Mouse (Mus musculus) CD4-positive naive resting alpha-beta T cell, adult 57 days (primary cell): ENCODE data around the gene Krt9. TPM values are rescaled to one million over a fixed set of nuclear protein-coding genes. Genes with fewer than 3 reads are reported as not detected.

Source experiments
- total RNA-seq: library from RNA; stranded (reverse); gene quantifications from one replicate; pipeline ENCODE4 v1.2.4, GENCODE M21; 2023

Krt9 gene
- total RNA-seq: not detected

DNA sequence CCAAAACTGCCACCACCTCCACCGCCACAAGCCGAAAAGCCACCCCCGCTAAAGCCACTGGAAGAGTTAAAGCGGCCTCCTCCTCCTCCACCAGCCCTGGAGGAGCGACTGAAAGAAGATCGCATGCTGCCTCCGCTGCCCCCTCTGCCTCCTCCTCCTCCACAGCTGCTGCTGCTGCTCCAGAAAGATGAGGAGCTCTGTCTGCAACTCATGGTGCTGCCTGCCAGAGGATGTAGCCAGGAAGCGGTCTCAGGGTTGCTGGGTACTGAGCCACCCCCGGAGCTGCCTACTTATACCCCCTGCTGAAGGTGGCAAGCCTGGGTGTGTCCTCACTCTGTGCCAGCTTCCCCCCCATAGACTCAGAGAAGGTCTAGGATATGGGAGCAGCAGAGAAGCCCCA is at the start of gene Krt9:
Gene Krt9 (minus strand): TSS at position 255 of the 400 bp plus-strand sequence.

GRCm38 (mm10) chr11:100207498-100207897 is 14.5 kb upstream of the Krt9 start, which contains the start of gene Krt14:
Gene Krt14 (minus strand): TSS chr11:100207548.

DNA sequence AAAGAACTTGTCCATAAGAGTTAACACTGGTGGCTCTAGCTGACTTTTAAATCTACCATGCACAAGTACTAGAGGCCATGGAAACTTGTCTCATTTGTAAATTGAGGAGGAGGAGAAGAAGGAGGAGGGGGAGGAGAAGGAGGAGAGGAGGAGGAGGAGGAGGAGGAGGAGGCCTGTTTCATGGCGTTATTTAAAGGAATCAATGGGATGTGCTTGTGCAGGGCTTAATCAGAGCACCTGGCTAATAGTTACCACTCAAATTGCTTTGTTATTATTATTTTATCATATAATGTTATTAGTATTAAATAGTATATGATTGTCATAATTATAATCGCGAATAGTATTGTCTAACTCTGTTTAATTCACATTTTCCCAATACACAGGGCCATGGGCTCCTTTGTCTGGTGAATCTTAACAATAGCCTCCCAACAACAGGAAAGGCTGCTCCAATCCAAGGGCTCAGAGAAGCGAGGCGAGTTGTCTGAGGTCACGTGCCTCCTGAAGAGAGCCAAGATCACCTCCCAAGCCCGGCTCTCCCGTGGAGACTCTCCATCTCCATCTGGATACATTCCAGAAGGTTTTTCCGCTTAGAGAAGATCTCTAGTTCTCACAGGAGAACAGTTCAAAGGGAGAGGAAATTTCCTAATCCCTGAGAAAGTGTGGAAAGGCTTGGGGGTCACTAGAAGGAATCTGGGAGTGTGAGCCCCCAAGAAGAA is 44.3 kb downstream of the Krt9 start, which contains the start of gene Krt19:
Gene Krt19 (minus strand): TSS at position 51 of the 716 bp plus-strand sequence.

Other genes starting within 250 kb of the Krt9 start
- gene Krtap9-5, start 244.8 kb downstream of the Krt9 start, total RNA-seq: not detected
- not detected for gene Krtap29-1, start 214.2 kb downstream of the Krt9 start, total RNA-seq
- not detected for gene Krtap16-1, start 206.6 kb downstream of the Krt9 start, total RNA-seq
- gene Krtap17-1, start 199.3 kb downstream of the Krt9 start, total RNA-seq: not detected
- not detected for gene Krt33a, start 177.0 kb downstream of the Krt9 start, total RNA-seq
- not detected for gene Krt33b, start 163.4 kb downstream of the Krt9 start, total RNA-seq
- not detected for gene Krt34, start 151.7 kb downstream of the Krt9 start, total RNA-seq
- not detected for gene Krt31, start 142.7 kb downstream of the Krt9 start, total RNA-seq
- not detected for gene Krt32, start 105.0 kb downstream of the Krt9 start, total RNA-seq
- not detected for gene Krt35, start 97.0 kb downstream of the Krt9 start, total RNA-seq
- not detected for gene Krt36, start 87.6 kb downstream of the Krt9 start, total RNA-seq
- gene Krt13, start 71.7 kb downstream of the Krt9 start, total RNA-seq: not detected
- not detected for gene Krt15, start 57.3 kb downstream of the Krt9 start, total RNA-seq
- 4.8 TPM for gene Krt19, start 44.6 kb downstream of the Krt9 start, total RNA-seq
- not detected for gene Krt14, start 14.3 kb upstream of the Krt9 start, total RNA-seq
- gene Krt16, start 55.7 kb upstream of the Krt9 start, total RNA-seq: not detected
- not detected for gene Krt17, start 67.8 kb upstream of the Krt9 start, total RNA-seq
- not detected for gene Krt42, start 76.6 kb upstream of the Krt9 start, total RNA-seq
- 2,248 TPM for gene Eif1, start 126.6 kb upstream of the Krt9 start, total RNA-seq
- gene Gast, start 141.2 kb upstream of the Krt9 start, total RNA-seq: not detected
- 0.86 TPM for gene Hap1, start 162.9 kb upstream of the Krt9 start, total RNA-seq
- 13.5 TPM for gene Jup, start 204.5 kb upstream of the Krt9 start, total RNA-seq
- 0.35 TPM for gene P3h4, start 221.6 kb upstream of the Krt9 start, total RNA-seq
- gene Fkbp10, start 222.5 kb upstream of the Krt9 start, total RNA-seq: 1.8 TPM
- gene Nt5c3b, start 248.6 kb upstream of the Krt9 start, total RNA-seq: 91.2 TPM
- 2.0 TPM for gene Klhl10, start 248.7 kb upstream of the Krt9 start, total RNA-seq